Mouse (Mus musculus) retina, postnatal 7 days (tissue): Measurements from ENCODE around the gene Rasgef1a.

Experiments
- DNase-seq: peaks from one replicate; pipeline ENCODE4 v3.0.0-alpha.2; 2012; ENCODE audit warnings: low read depth, low spot score

Rasgef1a gene

DNA sequence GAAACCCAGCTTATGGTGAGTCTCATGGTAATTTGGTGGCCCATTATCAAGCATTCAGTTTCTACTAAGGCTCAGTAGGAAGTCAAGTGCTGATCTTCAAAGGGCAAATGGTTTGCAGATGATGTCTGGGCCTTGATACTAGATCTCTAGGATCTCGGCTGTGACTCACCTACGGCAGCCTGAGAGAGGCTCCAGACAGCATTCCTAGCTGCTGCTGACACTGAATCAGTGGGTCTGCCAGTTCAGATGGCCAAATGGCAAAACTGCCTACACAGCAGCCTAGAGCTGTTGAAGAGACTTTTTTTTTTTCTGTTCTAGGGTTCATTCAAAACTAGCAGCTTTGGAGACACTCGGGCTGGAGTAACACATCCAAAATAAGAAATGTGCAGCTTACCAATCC, 15.8 kb downstream of the Rasgef1a start:
- DNase-seq: no peak

DNA sequence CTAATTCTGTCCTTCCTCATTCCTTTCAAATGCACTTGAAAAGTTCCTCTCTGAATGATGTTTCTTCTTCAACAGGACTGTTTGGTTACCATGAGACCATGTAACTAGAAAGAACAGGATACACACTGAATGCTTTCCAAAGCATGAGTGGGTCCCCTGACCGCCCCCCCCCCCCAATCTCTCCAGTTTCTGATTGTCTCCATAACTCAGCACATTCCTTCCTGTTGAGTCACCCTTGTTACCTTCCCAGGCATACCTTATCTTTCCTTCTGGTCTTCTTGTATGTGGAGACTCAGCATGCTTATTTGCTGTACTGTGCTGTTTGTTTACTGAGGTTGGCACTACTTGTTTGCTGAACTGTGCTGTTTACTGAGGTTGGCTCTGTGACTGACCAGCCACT, 20.2 kb downstream of the Rasgef1a start:
- DNase-seq: no peak

DNA sequence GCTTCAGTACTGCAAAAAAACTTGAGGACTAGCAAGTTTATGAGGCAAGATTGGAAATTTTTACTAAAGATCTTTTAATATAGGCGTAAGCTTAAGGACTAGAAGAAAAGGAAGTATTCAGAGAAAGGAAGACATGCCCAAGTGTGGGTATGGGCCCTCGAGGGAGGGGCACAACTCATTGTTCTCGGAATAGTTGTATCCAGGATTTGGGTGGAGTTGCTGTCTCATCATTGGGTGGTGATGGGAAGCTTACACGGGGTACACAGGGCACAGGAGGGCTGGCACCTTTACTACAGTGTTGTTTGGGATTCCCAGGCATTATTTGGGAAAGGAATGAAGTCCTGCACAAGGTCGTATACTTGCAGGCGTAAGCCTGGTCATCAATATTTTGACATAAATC, 24.4 kb downstream of the Rasgef1a start:
- DNase-seq: no peak

GRCm38 (mm10) chr6:118036118-118036805, 25.0 kb downstream of the Rasgef1a start:
- DNase-seq: no peak

DNA sequence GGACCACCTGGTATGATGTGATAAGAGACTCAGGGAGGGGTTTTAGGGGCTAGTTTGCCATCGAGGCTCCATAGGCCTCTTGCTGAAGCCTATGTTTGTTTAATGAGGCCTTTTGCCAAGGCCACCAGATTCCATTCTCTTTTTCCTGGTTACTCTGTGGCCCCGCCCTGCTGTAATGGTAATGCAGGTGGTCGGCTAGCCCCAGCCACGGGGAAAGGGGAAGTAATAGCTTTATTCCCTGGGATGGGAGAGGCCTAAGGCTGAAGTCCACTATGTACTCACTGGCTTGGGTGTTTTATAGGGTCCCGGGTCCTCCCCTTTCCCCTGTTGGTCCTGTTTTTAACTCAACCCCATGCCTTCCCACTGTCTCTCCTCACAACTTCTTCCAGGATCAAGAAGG, 25.6 kb downstream of the Rasgef1a start:
- no peak for DNase-seq

- no peak for DNase-seq
These were observed 33.9 kb downstream of the Rasgef1a start for GRCm38 (mm10) chr6:118045180-118045579.

DNA sequence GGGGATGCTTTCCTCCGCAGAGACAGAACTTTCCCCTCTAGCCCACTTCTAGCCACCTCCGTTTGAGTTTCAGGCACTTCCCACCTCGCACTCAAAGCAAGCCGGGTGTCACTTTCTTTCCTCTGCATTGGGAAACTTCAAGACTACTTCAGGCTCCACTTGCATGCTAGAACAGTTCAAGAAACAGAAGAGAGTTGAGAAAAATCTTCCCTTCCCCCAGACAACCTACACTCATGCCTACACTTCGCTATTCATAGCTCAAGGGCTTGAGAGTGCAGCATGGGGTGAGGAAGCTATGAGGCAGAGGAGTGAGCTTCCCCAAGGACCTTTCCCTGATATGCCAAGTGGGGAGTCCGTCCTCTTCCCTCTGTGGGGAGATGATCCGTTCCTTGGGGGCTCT, 34.7 kb downstream of the Rasgef1a start:
- no peak for DNase-seq

GRCm38 (mm10) chr6:118046511-118046910, 35.3 kb downstream of the Rasgef1a start:
- no peak for DNase-seq

DNA sequence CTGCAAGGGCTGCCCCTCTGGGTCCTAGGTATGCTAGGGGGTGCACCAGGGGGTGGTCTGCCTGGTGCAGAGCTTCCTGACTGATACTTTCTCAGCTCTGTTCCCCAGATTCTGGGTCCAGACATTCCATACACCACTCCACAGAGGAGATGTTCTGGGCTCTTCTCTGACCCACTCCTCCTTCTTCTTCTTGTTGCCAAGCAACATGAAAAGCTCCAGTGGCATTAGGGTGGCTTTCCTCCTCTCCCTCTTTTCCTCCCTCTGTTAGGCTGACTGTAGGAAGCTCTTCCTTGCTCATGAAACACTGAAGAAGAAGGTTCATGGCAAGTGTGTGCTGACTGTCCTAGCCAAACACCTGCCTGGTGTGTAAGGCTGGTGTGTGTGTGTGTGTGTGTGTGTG, 35.7 kb downstream of the Rasgef1a start:
- no peak for DNase-seq

DNA sequence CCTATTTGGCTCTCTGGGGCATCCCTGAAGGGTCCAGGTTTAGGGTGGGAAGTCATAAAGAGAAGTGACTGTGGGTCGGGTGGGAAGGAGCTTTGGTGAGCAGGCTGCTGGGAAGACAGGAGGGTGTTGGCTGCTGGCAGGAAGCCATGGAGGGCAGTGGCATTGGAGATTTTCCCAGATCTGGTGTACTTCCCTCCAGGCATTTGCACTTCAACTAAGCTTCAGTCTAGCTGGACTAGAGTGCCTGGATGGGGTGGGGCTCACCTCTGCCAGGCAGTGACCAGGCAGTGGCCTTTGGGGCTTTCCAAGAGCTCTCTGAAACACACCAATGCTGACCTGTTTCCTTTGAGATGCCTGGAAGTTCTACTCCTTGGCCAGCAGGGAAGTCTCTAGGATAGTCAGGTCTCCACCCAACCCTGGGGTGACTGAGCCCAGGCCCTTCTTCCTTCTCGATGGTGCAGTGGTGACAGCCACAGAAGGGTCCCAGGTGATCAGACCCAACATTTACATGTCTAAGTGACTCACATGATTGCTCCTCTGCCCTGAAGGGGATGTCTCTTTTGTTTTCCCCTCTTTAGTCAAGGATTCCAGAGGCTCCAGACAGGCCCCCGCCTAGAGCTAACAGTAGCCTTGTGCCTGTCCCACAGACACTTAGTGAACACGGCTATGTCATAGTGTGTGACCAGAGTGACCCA, 36.7 kb downstream of the Rasgef1a start:
- no peak for DNase-seq

GRCm38 (mm10) chr6:118049776-118050175, 38.5 kb downstream of the Rasgef1a start:
- no peak for DNase-seq

DNA sequence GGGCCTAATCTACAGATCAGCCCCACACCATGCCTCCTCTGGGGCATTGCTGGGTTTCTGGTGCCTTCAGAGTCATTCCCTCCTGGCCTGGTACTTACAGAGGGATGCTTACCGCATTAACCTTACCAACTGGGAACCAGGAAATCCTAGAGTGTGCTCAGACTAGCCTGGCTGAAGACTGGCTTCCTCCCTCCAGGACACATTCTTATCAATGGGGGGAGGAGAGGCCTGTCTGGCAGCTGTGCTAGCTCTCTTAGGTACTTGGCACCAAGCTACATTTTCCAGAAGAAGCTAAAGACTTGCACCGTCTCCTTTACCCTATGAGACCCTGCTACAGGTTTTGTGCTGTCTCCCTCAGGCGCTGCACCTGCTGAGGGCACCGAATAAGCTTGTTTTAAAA, 40.2 kb downstream of the Rasgef1a start:
- DNase-seq: no peak

- DNase-seq: no peak
These were observed 44.0 kb downstream of the Rasgef1a start for GRCm38 (mm10) chr6:118055209-118055608.

DNA sequence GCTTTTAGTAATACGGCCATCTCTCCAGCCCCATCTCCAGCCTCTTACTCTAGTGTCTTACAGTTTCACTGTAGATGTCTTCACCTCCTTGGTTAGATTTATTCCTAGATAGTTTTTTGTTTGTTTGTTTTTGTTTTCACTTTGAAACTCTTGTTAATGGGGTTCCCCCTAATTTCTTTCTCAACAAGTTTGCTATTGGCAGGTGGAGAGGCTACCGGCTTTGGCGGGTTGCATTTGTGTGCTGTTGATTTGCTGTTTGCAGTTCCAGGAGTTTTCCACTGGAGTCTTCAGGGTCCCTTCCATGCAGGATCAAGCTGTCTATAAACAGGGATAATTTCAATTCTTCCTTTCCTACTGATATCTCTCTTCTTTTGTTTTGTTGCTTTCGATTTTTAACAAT, 50.0 kb downstream of the Rasgef1a start:
- DNase-seq: no peak

DNA sequence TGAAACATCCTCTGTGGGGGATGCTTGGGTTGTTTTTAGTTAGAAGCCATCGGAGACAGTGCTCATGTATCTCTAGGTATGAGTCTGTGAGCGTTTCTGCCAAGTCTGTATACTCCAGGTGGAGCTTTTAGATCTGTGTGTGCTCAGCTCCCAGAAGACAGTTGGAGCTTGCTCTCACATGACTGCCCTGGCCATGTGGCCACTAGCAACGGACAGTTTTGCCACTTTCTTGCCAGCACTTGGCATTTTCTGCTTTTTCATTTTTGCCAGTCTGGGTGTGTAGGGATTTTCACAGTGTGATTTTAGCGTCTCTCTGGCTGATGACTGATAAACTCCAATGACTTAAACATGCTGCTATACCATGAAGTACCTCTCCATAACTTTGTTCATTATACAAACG, 52.0 kb downstream of the Rasgef1a start:
- DNase-seq: no peak

DNA sequence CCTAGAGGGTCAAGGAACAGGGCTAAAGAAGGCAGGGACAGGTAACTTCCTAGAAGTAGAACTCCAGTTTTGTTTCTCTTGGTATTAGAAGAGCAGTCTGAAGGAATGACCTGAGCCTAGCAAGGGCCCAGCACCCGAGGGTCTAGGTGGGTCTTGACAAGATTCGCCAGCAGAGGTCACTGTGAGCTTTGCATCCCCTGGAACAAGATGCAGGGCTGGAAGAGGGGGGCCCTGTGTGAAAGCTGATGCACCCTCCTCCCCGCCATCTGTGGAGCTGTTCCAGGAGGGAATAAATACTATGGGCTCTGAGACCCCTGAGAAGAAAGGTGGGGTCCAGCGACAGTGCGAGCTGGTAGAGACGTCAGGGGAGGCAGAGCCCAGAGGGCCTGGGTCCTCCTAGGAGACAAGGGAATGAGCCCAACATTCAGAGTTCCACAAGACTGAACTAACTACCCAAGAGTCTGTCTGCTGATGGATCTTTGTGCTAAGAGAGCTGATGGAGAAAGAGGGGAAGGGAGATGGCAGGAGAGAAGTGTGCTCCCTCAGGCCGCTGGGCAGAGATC, 53.8 kb downstream of the Rasgef1a start:
- DNase-seq: peak; percentile 69

DNA sequence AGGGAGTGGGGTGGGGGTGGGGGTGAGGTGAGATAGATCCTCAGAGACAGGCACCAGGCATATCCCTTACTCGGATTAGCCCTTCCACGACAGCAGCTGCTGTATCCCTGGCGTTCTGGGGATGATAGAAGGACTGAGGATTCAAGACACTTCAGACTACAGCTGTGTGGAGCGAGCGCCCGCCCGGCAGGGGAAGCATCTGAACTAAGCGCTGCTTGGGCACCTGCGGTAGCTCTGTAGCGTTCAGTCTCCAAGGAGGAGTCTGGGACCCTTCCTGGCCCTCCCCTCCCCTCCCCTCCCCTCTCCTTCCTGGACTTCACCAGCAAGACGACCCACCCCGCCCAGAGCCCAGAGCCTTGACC, 54.6 kb downstream of the Rasgef1a start:
- no peak for DNase-seq

GRCm38 (mm10) chr6:118066199-118067081, 55.2 kb downstream of the Rasgef1a start:
- DNase-seq: no peak

DNA sequence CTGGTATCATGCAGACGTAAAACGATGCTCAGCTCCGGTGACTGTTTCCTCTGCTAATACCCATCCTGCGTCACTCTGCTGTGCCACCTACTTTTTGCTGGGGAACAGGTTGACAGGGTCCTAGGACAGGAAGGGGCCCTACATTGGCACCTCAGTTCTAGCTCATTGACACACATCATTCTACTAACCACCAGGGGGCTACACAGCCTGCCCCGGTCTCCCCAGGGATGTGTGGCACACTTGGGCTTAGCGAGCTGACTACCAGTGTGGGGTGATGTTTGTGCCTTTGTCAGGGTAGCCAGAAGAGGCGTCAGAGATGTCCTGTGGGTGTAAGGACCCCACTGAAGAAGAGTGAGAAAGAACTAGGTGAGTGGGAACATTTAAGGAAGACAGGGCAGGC, 56.5 kb downstream of the Rasgef1a start:
- DNase-seq: no peak

DNA sequence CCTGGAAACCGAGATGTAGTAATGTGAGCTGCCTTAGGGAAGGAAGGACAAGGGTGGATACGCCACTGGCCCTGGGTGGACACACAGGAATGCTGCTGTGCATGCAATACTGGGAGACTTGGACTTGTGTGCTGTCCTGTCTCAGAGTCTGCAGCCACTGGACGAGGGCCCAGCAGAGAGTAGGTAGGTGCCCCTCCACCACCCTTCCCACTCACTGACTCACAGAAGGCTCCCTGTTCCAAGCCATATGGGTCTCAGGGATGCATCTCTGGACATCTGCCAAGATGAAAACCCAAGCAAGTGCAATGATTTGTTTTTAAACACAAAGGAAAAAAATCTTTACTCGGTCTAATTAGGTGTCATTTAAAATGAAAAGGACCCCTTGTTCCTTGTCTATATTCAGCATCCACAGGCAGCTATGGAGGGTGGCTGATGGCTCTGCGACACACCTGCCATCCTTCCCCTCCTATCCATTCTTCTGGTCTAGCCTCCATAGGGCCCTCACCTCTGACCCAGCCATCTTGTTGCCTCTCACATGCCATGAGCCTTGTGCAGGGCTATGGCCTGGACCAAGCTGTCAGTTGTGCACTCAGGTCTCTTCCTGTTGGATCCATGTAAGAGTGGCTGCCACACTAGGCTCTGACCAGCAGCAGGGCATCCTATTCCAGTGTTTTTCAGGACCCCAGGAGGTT, 59.2 kb downstream of the Rasgef1a start:
- DNase-seq: no peak

DNA sequence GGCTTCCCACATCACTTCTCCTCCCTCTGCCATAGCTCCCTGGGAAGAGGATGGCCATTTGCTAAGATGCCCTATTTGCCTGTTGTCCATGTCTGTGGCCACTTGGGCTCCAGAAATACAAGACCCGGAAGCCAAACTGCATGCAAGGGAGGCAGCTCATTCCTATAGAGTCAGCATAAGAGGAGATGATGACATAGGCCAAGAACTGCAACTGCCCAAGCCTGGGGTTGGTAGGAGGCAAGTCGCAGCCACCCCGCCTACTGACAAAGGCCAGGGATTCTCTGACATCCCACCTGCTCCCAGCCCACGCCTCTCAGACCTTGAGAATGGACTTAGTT, 59.7 kb downstream of the Rasgef1a start:
- no peak for DNase-seq

- no peak for DNase-seq
These were observed 60.2 kb downstream of the Rasgef1a start for GRCm38 (mm10) chr6:118071416-118071815.
